ENCODE assay signal across 19 mouse cellular contexts in genomic region chr8:7560645-7561044, GRCm38 (mm10).
"Had no signal": no experiment of that assay in that cellular context is flagged by ENCODE, and none has a peak within 500 bp of the region (broad histone marks: within the 10 kb centered on the region; RNA-seq: fewer than 3 reads in every experiment).

No protein-coding gene starts in this region.

- H3K36me3 ChIP-seq: limb, embryonic 12.5 days; limb, embryonic 15.5 days; midbrain, embryonic 13.5 days; neural tube, embryonic 12.5 days; neural tube, embryonic 15.5 days had no signal

- H3K4me1 ChIP-seq: limb, embryonic 12.5 days; limb, embryonic 15.5 days; midbrain, embryonic 13.5 days; neural tube, embryonic 12.5 days; neural tube, embryonic 15.5 days had no signal

- H3K4me2 ChIP-seq: limb, embryonic 12.5 days; limb, embryonic 15.5 days; liver, embryonic 11.5 days; lung, embryonic 14.5 days; midbrain, embryonic 13.5 days; neural tube, embryonic 12.5 days; neural tube, embryonic 15.5 days had no signal

- ATAC-seq: liver, postnatal 0 days; lung, postnatal 0 days; midbrain, embryonic 13.5 days had no signal

- H3K27ac ChIP-seq: limb, embryonic 12.5 days; limb, embryonic 15.5 days; liver, embryonic 14.5 days; macrophage; midbrain, embryonic 13.5 days; neural tube, embryonic 12.5 days; neural tube, embryonic 15.5 days had no signal

- DNase-seq: kidney, adult 11 months; kidney, adult 8-10 months; kidney, postnatal 14 days; kidney, postnatal 4 days; left cerebral cortex, postnatal 4 days; liver, postnatal 0 days; lung, embryonic 14.5 days; thymus, adult 18-20 months; thymus, postnatal 36 days had no signal

- H3K9me3 ChIP-seq: limb, embryonic 12.5 days; limb, embryonic 15.5 days; midbrain, embryonic 13.5 days; neural tube, embryonic 12.5 days; neural tube, embryonic 15.5 days had no signal

- H3K4me3 ChIP-seq: limb, embryonic 12.5 days; limb, embryonic 15.5 days; midbrain, embryonic 13.5 days; myocyte; neural tube, embryonic 12.5 days; neural tube, embryonic 15.5 days had no signal

- H3K9ac ChIP-seq: limb, embryonic 12.5 days; limb, embryonic 15.5 days; liver, embryonic 14.5 days; liver, postnatal 0 days; lung, embryonic 14.5 days; midbrain, embryonic 13.5 days; neural tube, embryonic 12.5 days; neural tube, embryonic 15.5 days had no signal

- H3K27me3 ChIP-seq: limb, embryonic 12.5 days; limb, embryonic 15.5 days; midbrain, embryonic 13.5 days; neural tube, embryonic 12.5 days; neural tube, embryonic 15.5 days had no signal
